Mouse (Mus musculus) ES-E14 (cell line): ENCODE measurements around the gene Gm14403.
"Not testable (repeated sequence)": the region's sequence is repeated elsewhere in the genome, so short reads cannot be mapped to it uniquely, and the experiment has no call there.

Experiments used
- CHD2 ChIP-seq: IDR thresholded peaks from 2 replicates; pipeline ENCODE4 v1.6.1; 2014; ENCODE audit warnings: mild to moderate bottlenecking, low read depth, low read length, inconsistent platforms
- HCFC1 ChIP-seq: IDR thresholded peaks from 2 replicates; pipeline ENCODE4 v1.6.1; 2012; ENCODE audit warnings: low read length, inconsistent platforms, borderline replicate concordance; ENCODE audit not compliant: insufficient read depth
- ZC3H11A ChIP-seq: IDR thresholded peaks from 2 replicates; pipeline ENCODE4 v1.6.1; 2012; ENCODE audit warnings: low read depth, mild to moderate bottlenecking, inconsistent platforms, low read length, borderline replicate concordance
- ZNF384 ChIP-seq: IDR thresholded peaks from 2 replicates; pipeline ENCODE4 v1.6.1; 2012; ENCODE audit warnings: low read depth, low read length, inconsistent platforms

DNA sequence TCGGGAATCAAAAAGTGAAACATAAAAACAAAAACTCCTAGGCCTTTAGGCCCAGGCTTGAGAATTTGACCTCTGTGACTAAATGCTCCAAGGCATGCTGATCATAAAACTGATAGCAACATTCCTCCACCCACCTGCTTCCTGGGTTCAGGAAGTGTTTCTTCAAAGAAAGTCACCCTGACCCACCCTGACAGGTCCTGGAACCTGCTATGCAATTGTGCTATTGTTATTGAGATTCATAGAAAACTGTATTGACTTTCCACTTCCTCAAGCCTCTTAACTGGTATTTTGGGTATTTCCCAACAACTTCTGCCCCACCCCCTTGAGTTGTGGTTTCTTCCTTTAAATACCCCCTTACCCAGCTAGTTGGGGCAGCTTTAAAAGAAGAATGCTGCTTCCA is 20.9 kb downstream of the Gm14403 start:
- TF ChIP-seq CHD2, ZNF384, ZC3H11A, HCFC1: not testable (repeated sequence)
